Mouse (Mus musculus) midbrain, embryonic 12.5 days (tissue): ENCODE measurements at regions not wholly inside any gene's neighbourhood (a gene's known extent, or its start where the extent isn't known, plus 50 kb on each side); places are given as distances from the start of the nearest gene placed in this dataset.
"Not testable (repeated sequence)": the region's sequence is repeated elsewhere in the genome, so short reads cannot be mapped to it uniquely, and the experiment has no call there.

Source experiments
- ATAC-seq: fragments of 200-750 bp; cut with Nextera tagmentation; 2 replicates; pipeline ENCODE4 v1.8.0; 2017; ENCODE audit warnings: low read depth, moderate TSS enrichment, moderate library complexity; ENCODE audit not compliant: low FRiP score
- H3K27ac ChIP-seq: fragments of 300-500 bp; sonication (generic); replicated peaks from 2 replicates; pipeline ENCODE4 v1.5.1; 2016; ENCODE audit warnings: mild to moderate bottlenecking
- H3K27me3 ChIP-seq: fragments of 300-500 bp; sonication (generic); 2 replicates; pipeline ENCODE4 v1.6.1; 2016; ENCODE audit warnings: mild to moderate bottlenecking
- H3K36me3 ChIP-seq: fragments of 300-500 bp; sonication (generic); 2 replicates; pipeline ENCODE4 v1.6.1; 2016
- H3K4me1 ChIP-seq: fragments of 300-500 bp; sonication (generic); 2 replicates; pipeline ENCODE4 v1.6.1; 2016
- H3K4me2 ChIP-seq: fragments of 300-500 bp; sonication (generic); replicated peaks from 2 replicates; pipeline ENCODE4 v1.6.1; 2016; ENCODE audit warnings: mild to moderate bottlenecking, moderate library complexity
- H3K4me3 ChIP-seq: fragments of 300-500 bp; sonication (generic); 2 replicates; pipeline ENCODE4 v1.5.1; 2016; ENCODE audit warnings: mild to moderate bottlenecking
- H3K9ac ChIP-seq: fragments of 300-500 bp; sonication (generic); replicated peaks from 2 replicates; pipeline ENCODE4 v1.6.1; 2016; ENCODE audit warnings: mild to moderate bottlenecking, moderate library complexity
- H3K9me3 ChIP-seq: fragments of 300-500 bp; sonication (generic); 2 replicates; pipeline ENCODE4 v1.6.1; 2016; ENCODE audit warnings: mild to moderate bottlenecking
- WGBS: fragments of 180-500 bp; shearing (Covaris S2); methylation state at CpG from one replicate; pipeline ENCODE4 v1.1.7; 2016; 5-methylcytosine and 5-hydroxymethylcytosine counted together

DNA sequence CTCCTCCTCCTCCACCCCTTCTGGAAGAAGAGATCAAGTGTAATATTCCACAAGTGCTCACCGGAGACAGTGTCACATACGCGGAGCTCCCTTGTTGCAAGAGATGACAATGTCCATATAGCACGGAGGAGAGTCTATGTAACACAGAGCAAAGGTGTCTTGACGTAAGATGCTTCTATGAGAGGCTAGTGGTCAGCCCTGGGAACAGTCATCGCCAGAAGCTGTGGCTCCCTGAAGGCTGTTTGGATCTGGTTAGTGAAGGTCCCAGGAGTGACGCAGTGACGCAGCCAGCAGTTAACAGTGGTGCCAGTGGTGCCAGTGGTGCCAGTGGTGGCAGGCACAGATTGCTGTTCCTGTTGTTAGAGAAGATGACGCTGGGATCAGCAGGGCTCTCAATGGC is 66.9 kb downstream of the Twistnb start:
- ATAC-seq: no peak
- Histone ChIP-seq H3K27ac (no peak overlapping the region), H3K4me1 (no peaks in the 10 kb centered on the region), H3K9me3 (no peaks in the 10 kb centered on the region), H3K9ac (no peak overlapping the region), H3K36me3 (no peaks in the 10 kb centered on the region), H3K27me3 (no peaks in the 10 kb centered on the region), H3K4me3 (no peak overlapping the region), H3K4me2 (no peak overlapping the region)
- WGBS: 92% methylated on average over 9 of the region's 9 CpGs

DNA sequence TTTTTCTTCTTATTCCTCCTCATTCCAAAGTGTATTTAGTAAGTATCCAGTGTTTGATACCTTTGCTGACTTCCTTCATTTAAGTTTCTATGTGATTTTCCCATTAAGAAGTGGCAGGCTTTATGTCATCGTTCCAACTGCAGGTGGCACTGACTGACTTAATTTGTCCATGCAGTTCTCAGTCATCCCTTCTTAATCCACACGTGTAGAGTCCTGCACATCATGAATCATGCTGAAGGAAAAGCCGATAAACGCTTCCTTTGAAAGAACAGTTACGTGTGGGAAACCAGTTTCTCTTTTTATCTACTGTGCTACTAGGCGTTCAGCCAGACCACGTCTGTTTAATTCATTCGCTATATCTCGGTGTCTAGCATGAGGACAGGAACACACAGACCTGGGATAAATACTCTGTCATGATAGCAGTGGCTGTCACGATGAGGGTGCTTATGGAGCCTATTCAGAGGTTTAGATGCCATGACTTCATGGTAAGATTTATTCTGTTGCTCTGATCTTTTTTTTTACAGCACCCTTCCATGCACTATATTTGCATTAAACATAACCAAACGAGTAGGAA is 68.0 kb downstream of the Twistnb start:
- no peak overlapping the region for H3K9ac ChIP-seq
- 72% methylated on average over 11 of the region's 11 CpGs for WGBS
- no peaks in the 10 kb centered on the region for H3K4me1 ChIP-seq
- ATAC-seq: no peak
- H3K4me3 ChIP-seq: no peak overlapping the region
- no peak overlapping the region for H3K27ac ChIP-seq
- no peaks in the 10 kb centered on the region for H3K9me3 ChIP-seq
- no peak overlapping the region for H3K4me2 ChIP-seq
- H3K27me3 ChIP-seq: no peaks in the 10 kb centered on the region
- no peaks in the 10 kb centered on the region for H3K36me3 ChIP-seq

DNA sequence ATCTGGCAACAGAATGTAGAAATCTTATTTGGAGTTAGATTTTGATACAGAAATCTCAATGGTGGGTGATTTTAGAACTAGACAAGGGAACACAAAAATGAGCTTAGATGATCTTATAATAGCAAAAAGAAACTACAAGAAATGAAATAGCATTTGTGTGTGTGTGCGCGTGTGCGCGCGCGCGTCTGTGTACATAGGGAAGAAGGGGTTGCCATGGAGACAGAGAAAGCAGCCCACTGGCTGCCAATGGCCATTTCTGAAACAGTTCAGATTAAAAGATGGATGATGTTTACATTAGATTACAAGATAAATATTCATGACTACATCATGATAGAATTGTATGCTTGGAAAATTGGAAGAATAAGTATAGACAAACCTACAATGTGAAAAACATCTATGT is 112.1 kb downstream of the Twistnb start:
- H3K27me3 ChIP-seq: no peaks in the 10 kb centered on the region
- no peaks in the 10 kb centered on the region for H3K9me3 ChIP-seq
- H3K4me2 ChIP-seq: no peak overlapping the region
- 84% methylated on average over 7 of the region's 7 CpGs for WGBS
- H3K4me1 ChIP-seq: no peaks in the 10 kb centered on the region
- H3K9ac ChIP-seq: no peak overlapping the region
- ATAC-seq: no peak
- no peak overlapping the region for H3K27ac ChIP-seq
- no peaks in the 10 kb centered on the region for H3K36me3 ChIP-seq
- no peak overlapping the region for H3K4me3 ChIP-seq

DNA sequence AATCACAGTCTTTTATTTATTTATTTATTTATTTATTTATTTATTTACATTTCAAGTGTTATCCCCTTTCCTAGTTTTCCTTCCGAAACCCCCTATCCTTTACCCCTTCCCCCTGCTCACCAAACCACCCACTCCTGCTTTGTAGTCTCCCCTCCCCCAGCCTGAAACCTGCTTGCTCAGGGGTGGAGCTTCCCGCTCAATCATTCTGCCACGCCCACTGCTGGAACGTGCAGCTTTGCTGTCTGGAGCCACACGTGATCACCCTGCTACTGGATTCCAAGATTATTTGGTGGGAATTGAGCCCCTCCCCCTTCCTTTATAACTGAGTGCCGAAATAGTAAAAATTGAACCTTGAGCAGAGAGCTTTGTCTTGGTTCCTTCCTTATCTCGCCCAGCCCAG is 122.2 kb downstream of the Twistnb start:
- not testable (repeated sequence) for H3K4me2 ChIP-seq, H3K27ac ChIP-seq, H3K27me3 ChIP-seq, H3K9ac ChIP-seq, ATAC-seq, H3K9me3 ChIP-seq, H3K4me3 ChIP-seq, H3K36me3 ChIP-seq
- WGBS: 56% methylated on average over 7 of the region's 7 CpGs
- peaks cover 14% of the 10 kb centered on the region; the same call in 1 of the 2 replicates for H3K4me1 ChIP-seq

DNA sequence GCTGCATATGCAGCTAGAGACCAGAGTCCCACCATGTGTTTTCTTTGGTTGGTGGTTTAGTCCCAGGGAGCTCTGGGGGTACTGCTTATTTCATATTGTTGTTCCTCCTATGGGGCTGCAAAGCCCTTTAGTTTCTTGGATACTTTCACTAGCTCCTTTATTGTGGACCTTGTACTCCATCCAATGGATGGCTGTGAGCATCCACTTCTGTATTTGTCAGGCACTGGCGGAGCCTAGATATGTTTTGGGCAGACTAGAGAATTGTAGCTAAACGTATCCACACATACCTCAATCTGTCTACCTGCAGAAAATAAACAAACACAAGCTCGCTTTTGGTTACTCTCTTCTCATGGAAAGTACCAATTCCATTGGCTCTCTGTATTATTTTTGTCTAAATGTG is 122.8 kb downstream of the Twistnb start:
- H3K4me3 ChIP-seq: no peak overlapping the region
- H3K4me2 ChIP-seq: no peak overlapping the region
- no peaks in the 10 kb centered on the region for H3K27me3 ChIP-seq
- WGBS: 86% methylated on average over 3 of the region's 3 CpGs
- H3K4me1 ChIP-seq: peaks cover 14% of the 10 kb centered on the region; the same call in 1 of the 2 replicates
- no peaks in the 10 kb centered on the region for H3K36me3 ChIP-seq
- no peak overlapping the region for H3K9ac ChIP-seq
- H3K27ac ChIP-seq: no peak overlapping the region
- H3K9me3 ChIP-seq: no peaks in the 10 kb centered on the region
- ATAC-seq: no peak

DNA sequence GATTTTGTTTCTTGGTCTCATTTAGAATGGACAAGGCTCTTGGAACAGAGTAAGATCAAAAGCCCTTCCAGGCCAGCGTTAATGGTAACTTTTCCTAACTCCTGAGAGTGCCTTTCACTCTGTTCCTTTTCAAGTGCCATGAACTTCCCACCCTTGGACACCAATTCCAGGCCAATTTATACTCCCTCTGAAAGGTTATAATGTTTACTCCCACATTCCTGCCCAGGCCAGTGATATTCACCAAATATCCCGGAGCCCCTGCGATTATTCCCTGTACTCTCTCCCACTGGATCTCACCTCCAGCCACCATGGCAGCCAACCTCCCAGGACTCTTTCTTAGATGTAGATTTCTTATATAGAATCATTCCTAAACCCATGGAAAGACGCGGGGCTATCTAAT is 123.2 kb downstream of the Twistnb start:
- 93% methylated on average over 5 of the region's 5 CpGs for WGBS
- no peak overlapping the region for H3K27ac ChIP-seq

DNA sequence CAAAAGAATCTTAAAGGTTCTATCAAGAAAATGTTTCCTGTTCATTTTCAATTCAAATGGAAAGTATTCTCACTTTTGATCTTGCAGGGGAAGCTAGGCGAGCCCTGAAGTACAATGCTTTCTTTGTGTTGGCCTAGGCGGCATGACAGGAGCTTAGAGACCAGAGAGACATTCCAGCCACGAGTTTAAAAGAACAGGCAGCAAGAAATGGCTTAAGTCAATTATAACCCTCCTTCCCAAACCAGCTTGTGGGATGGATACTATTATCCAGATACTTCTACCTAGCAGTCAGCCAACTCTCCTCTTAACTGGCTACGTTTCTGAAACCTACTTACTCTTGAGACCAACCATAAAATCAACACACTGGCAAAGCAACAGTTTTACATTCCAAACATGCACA is 124.3 kb downstream of the Twistnb start:
- H3K27ac ChIP-seq: no peak overlapping the region; the same call in 1 of the 2 replicates
- H3K27me3 ChIP-seq: no peaks in the 10 kb centered on the region
- H3K4me3 ChIP-seq: no peak overlapping the region
- H3K9ac ChIP-seq: no peak overlapping the region
- peaks cover 14% of the 10 kb centered on the region; the same call in 1 of the 2 replicates for H3K4me1 ChIP-seq
- H3K9me3 ChIP-seq: no peaks in the 10 kb centered on the region
- 3% methylated on average over 4 of the region's 4 CpGs for WGBS
- H3K36me3 ChIP-seq: no peaks in the 10 kb centered on the region
- no peak overlapping the region for H3K4me2 ChIP-seq
- ATAC-seq: peak; percentile 71

More for the DNA sequence above, 123.2 kb downstream of the Twistnb start:
- Histone ChIP-seq H3K9me3 (no peaks in the 10 kb centered on the region), H3K9ac (no peak overlapping the region), H3K4me2 (no peak overlapping the region), H3K36me3 (no peaks in the 10 kb centered on the region), H3K27me3 (no peaks in the 10 kb centered on the region), H3K4me1 (peaks cover 14% of the 10 kb centered on the region; the same call in 1 of the 2 replicates), H3K4me3 (no peak overlapping the region)
- ATAC-seq: no peak

DNA sequence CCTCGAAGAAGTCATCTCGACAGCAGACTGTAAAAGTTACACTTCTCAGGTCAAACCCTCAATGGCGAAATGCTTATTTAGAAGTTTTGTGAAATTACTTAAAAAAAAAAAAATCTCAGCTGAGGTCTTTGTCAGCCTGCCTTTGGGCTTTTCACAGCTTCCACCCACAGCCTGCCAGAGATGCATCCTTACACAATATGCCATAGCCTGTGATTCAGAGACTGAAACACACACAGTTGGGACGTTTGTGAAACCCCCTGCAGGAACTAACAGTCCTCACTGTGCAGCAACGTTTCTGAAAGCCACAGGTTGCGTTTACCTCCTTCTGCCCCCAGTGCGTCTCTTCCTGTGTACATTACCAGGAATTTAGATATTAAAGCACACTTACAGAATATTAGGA is 131.7 kb downstream of the Twistnb start:
- WGBS: 69% methylated on average over 7 of the region's 7 CpGs
- H3K27ac ChIP-seq: no peak overlapping the region
- no peaks in the 10 kb centered on the region for H3K36me3 ChIP-seq
- H3K9me3 ChIP-seq: no peaks in the 10 kb centered on the region
- H3K9ac ChIP-seq: no peak overlapping the region
- H3K4me2 ChIP-seq: no peak overlapping the region
- H3K4me3 ChIP-seq: no peak overlapping the region
- H3K27me3 ChIP-seq: no peaks in the 10 kb centered on the region
- no peaks in the 10 kb centered on the region for H3K4me1 ChIP-seq
- no peak for ATAC-seq

DNA sequence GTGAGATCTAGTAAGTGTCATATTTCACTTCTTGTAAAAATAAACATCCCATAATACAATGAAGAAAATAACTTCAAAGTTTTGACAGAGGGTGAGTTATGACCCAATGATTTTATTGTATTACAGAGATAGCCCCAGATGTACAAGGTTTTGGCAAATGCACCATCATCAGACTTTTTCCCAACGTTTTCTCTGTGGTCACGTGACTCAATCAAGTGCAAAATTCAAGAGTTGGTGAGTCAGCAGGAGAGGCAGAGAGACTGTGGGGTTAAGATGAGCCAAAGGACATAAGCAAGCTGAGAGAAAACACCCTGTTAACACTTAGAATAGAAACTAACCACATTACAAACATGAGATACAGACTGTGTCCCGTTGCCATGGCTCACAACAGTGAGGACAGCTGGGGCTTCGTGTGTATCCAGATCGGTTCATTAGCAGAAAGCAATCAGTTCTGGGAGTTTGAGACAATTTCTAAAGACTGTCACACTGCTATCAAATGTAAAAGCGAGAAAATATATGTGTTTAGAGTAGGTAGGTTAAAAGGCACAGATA is 148.5 kb downstream of the Twistnb start:
- Histone ChIP-seq H3K27me3 (no peaks in the 10 kb centered on the region), H3K4me2 (no peak overlapping the region), H3K36me3 (no peaks in the 10 kb centered on the region), H3K9ac (no peak overlapping the region), H3K27ac (no peak overlapping the region), H3K9me3 (no peaks in the 10 kb centered on the region), H3K4me1 (no peaks in the 10 kb centered on the region), H3K4me3 (no peak overlapping the region)
- no peak for ATAC-seq
- WGBS: 76% methylated on average over 6 of the region's 6 CpGs

DNA sequence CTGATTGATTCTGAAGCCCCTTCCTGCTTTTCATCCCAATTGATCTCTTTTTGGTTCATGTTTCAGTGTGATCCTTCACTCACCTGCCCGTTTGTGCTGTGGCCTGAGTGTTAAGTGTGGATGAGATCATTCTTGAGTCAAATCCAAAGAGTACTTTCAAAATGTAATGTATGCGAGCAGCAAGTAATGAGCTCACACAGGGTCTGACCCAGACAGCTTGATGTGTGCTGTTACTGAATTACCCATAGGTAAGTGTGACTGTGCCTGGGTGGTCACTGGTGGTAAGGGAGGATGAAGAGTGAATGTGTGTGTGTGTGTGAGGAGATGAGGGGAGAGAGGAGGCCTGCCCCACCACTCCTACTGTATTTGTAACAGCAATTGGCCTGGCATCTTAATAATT is 151.4 kb downstream of the Twistnb start:
- no peak for ATAC-seq
- H3K9me3 ChIP-seq: no peaks in the 10 kb centered on the region
- no peaks in the 10 kb centered on the region for H3K4me1 ChIP-seq
- H3K36me3 ChIP-seq: no peaks in the 10 kb centered on the region
- no peak overlapping the region for H3K4me3 ChIP-seq
- no peak overlapping the region for H3K9ac ChIP-seq
- no peaks in the 10 kb centered on the region for H3K27me3 ChIP-seq
- WGBS: 72% methylated on average over 2 of the region's 2 CpGs
- no peak overlapping the region for H3K27ac ChIP-seq
- no peak overlapping the region for H3K4me2 ChIP-seq

DNA sequence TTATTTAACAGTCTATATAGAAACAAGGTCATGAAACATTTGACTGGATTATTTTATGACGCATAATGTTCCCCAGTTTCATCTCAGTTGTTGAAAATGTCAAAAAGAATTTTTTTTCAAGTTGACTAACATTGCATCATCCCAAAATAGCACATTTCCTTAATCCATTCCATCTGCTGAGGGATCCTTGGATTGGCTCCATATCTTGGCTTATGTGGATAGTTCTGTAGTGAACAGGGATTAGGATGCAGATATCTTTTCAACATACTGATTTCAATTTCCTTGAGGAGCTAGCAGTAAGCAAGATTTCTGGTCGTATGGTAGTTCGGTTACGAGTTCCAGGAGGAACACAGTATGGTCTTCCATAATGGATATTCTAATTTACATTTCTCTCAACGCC is 161.6 kb downstream of the Twistnb start:
- no peak for ATAC-seq
- no peaks in the 10 kb centered on the region for H3K4me1 ChIP-seq
- H3K9me3 ChIP-seq: no peaks in the 10 kb centered on the region
- no peaks in the 10 kb centered on the region for H3K36me3 ChIP-seq
- H3K4me3 ChIP-seq: no peak overlapping the region
- H3K27ac ChIP-seq: no peak overlapping the region
- H3K9ac ChIP-seq: no peak overlapping the region
- H3K27me3 ChIP-seq: no peaks in the 10 kb centered on the region
- 75% methylated on average over 5 of the region's 5 CpGs for WGBS
- H3K4me2 ChIP-seq: no peak overlapping the region

DNA sequence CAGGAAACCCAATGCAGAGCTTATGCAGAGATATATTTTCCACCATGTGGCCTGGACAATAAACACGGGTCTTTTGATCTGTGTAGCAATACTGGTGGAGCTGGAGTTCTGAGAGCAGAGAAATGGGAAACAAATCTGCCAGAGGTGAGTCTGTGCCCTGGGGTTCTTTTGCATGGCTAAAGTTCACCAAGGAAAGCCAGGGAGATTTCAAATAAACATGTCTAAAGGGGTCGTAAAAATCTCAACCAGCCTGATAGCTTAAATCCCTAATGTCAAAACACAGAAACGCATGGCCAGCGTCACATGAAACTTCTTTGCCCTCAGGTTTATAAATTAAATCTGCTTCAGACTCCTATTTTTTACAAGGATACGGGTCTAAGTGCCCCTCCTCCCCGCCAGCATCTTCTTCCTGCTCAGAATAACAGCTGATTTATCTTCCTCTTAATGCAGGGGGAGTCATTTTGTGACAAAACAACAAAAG is 163.0 kb downstream of the Twistnb start:
- Histone ChIP-seq H3K4me3 (no peak overlapping the region), H3K9me3 (no peaks in the 10 kb centered on the region), H3K27ac (no peak overlapping the region), H3K4me1 (no peaks in the 10 kb centered on the region), H3K36me3 (no peaks in the 10 kb centered on the region), H3K4me2 (0 out of 2 replicates have a peak overlapping the region, but pooled peaks have one; percentile 7), H3K27me3 (no peaks in the 10 kb centered on the region), H3K9ac (no peak overlapping the region)
- WGBS: 47% methylated on average over 6 of the region's 6 CpGs
- no peak for ATAC-seq

DNA sequence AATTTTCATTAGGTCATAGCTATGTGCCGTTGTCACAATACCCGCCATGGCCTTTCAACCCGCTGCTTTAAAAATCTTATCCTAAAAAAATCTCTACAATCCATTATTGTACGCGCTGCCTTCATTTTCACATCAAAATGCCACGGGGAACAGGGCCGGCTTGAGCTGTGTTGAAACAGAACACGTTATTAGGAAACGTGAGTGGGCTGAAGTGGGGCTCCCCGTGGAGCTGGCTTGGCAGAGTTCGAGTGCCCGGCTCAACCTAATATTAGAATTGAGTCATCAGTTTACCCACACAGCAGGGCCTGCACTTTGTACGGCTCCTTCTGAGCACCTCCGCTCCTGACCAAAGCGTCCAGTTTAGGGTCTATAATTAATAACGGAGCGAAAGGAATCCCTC is 163.5 kb downstream of the Twistnb start:
- no peak overlapping the region for H3K9ac ChIP-seq
- H3K9me3 ChIP-seq: no peaks in the 10 kb centered on the region
- H3K4me2 ChIP-seq: 0 out of 2 replicates have a peak overlapping the region, but pooled peaks have one; percentile 7
- H3K4me1 ChIP-seq: no peaks in the 10 kb centered on the region
- ATAC-seq: no peak
- H3K27ac ChIP-seq: no peak overlapping the region
- H3K27me3 ChIP-seq: no peaks in the 10 kb centered on the region
- H3K36me3 ChIP-seq: no peaks in the 10 kb centered on the region
- H3K4me3 ChIP-seq: no peak overlapping the region
- WGBS: 64% methylated on average over 17 of the region's 17 CpGs
